Mouse (Mus musculus) cortical plate, adult 2 months (tissue): ENCODE measurements around the gene Akap12. TPM values are rescaled to one million over a fixed set of nuclear protein-coding genes. Genes with fewer than 3 reads are reported as not detected.

Experiments
- H3K27ac ChIP-seq: fragments of 200-500 bp; 2 replicates; pipeline ENCODE4 v1.5.1; 2012; ENCODE audit warnings: low read length, control low read depth, inconsistent platforms; ENCODE audit not compliant: insufficient read depth
- H3K4me1 ChIP-seq: fragments of 200-500 bp; 2 replicates; pipeline ENCODE4 v1.6.1; 2011; ENCODE audit warnings: low read length; ENCODE audit not compliant: control insufficient read depth, insufficient read depth
- H3K4me3 ChIP-seq: fragments of 200-500 bp; 2 replicates; pipeline ENCODE4 v1.5.1; 2011; ENCODE audit warnings: mild to moderate bottlenecking, low read length, control low read depth; ENCODE audit not compliant: insufficient read depth
- CTCF ChIP-seq: fragments of 200-500 bp; IDR thresholded peaks from 2 replicates; pipeline ENCODE4 v1.5.1; 2011; ENCODE audit warnings: mild to moderate bottlenecking, control low read depth, low read length; ENCODE audit not compliant: insufficient read depth; ENCODE audit errors: extremely low read depth
- POLR2A ChIP-seq: fragments of 200-500 bp; IDR thresholded peaks from 2 replicates; pipeline ENCODE4 v1.6.1; 2011; ENCODE audit warnings: mild to moderate bottlenecking, low read length, control low read depth; ENCODE audit not compliant: insufficient read depth; ENCODE audit errors: extremely low read depth
- polyA plus RNA-seq: library from polyadenylated mRNA; depleted of rRNA; stranded (reverse); fragments of >200 nt; gene quantifications from 2 replicates; pipeline ENCODE4 v1.2.3, GENCODE M21; 2012

Akap12 gene
- polyA plus RNA-seq, 1 experiment: 11.8 TPM

DNA sequence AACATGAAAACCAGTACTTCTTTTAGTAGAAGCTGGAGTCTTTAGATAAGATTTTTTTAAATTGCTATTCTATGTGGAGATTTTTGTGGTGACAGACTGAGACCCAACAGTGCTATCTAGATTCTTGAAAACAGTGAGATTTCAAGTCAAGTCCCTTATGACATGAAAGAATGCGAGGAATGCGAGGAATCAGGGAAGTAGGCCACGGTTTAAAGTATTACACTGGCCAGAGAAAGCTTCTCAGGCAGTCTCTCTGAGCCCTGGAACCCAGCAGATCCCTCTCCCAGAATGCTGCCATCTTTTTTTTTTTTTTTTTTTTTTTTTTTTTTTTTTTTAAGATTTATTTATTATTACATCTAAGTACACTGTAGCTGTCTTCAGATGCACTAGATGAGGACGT is 16.2 kb downstream of the Akap12 start:
- Histone ChIP-seq H3K4me1 (no peaks in the 10 kb centered on the region), H3K4me3 (no peak overlapping the region), H3K27ac (no peak overlapping the region)
- no peak for TF ChIP-seq POLR2A
- TF ChIP-seq CTCF: no peak

GRCm38 (mm10) chr10:4284781-4285180 is 18.6 kb downstream of the Akap12 start:
- TF ChIP-seq CTCF: no peak
- no peak for TF ChIP-seq POLR2A
- H3K27ac ChIP-seq: no peak overlapping the region
- no peak overlapping the region for H3K4me3 ChIP-seq
- H3K4me1 ChIP-seq: no peaks in the 10 kb centered on the region

GRCm38 (mm10) chr10:4285752-4286151 is 19.6 kb downstream of the Akap12 start:
- Histone ChIP-seq H3K4me1 (no peaks in the 10 kb centered on the region), H3K4me3 (no peak overlapping the region), H3K27ac (no peak overlapping the region)
- TF ChIP-seq CTCF: no peak
- TF ChIP-seq POLR2A: no peak

DNA sequence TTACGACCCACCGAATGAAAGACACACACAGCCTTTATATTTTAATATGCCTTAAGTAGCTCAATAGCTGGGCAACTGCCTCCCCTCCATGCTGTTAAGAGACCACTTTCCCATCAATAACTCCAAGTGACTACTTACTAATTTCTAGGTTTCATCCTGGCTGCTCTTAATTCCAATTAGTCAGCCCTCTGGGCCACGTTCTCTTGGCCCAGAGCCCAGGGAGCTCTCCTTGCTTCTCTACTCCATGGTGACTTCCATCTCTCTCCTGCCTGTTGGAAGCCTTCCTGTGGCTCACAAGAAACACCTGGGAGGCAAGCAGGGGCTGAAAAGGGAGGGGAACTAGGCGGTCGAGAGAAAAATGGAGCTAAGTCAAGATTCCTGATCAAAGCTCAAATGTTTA is 23.0 kb downstream of the Akap12 start:
- H3K27ac ChIP-seq: no peak overlapping the region
- H3K4me1 ChIP-seq: no peaks in the 10 kb centered on the region
- TF ChIP-seq CTCF: no peak
- no peak overlapping the region for H3K4me3 ChIP-seq

- Histone ChIP-seq H3K27ac (no peak overlapping the region), H3K4me1 (no peaks in the 10 kb centered on the region), H3K4me3 (no peak overlapping the region)
- TF ChIP-seq POLR2A: no peak
- no peak for TF ChIP-seq CTCF
Observed at GRCm38 (mm10) chr10:4289636-4290035, 23.5 kb downstream of the Akap12 start.

GRCm38 (mm10) chr10:4290145-4290544 is 24.0 kb downstream of the Akap12 start:
- Histone ChIP-seq H3K27ac (no peak overlapping the region), H3K4me1 (no peaks in the 10 kb centered on the region), H3K4me3 (no peak overlapping the region)
- TF ChIP-seq CTCF (no peak), POLR2A (no peak)

DNA sequence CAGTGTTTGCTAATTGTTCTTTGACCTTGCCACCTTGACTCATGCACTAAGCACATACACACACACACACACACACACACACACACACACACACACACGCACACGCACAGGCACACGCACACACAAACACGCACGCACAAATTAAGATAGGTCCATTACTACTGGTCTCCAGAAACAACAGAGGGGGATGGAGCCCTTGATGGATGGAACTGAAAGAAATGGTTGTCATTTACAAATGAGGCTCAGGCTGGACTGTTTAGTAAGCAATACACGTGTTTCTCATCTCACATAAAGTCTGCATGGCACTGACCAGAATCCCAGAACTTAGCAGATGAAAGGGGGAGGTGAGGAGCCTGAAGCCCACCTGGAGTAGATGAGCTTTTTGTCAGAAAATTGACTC is 24.4 kb downstream of the Akap12 start:
- TF ChIP-seq POLR2A (no peak), CTCF (no peak)
- Histone ChIP-seq H3K4me3 (no peak overlapping the region), H3K4me1 (no peaks in the 10 kb centered on the region), H3K27ac (no peak overlapping the region)

DNA sequence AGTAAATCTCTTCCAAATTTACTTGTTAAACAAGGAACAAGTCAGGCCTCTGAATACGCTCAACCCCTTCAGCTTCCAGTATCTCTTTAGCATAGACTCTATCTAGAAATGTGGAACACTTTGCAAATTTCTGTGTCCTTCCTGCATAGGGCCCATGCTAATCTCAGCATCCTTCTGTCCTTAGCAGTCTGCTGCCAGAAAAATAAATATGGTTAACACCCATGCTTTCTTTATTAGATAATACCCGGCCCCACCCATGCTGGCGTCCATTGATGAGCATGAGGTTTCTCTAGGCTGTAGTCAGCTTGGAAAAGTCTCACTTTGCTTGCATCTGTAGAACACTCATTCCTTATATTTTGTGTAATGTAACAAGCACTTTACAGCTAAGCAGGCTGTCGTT is 27.2 kb downstream of the Akap12 start:
- H3K4me1 ChIP-seq: no peaks in the 10 kb centered on the region
- no peak for TF ChIP-seq CTCF
- H3K4me3 ChIP-seq: no peak overlapping the region
- H3K27ac ChIP-seq: no peak overlapping the region

GRCm38 (mm10) chr10:4303558-4303957 is 37.4 kb downstream of the Akap12 start:
- Histone ChIP-seq H3K27ac (no peak overlapping the region), H3K4me1 (no peaks in the 10 kb centered on the region), H3K4me3 (no peak overlapping the region)
- no peak for TF ChIP-seq CTCF
- TF ChIP-seq POLR2A: no peak

DNA sequence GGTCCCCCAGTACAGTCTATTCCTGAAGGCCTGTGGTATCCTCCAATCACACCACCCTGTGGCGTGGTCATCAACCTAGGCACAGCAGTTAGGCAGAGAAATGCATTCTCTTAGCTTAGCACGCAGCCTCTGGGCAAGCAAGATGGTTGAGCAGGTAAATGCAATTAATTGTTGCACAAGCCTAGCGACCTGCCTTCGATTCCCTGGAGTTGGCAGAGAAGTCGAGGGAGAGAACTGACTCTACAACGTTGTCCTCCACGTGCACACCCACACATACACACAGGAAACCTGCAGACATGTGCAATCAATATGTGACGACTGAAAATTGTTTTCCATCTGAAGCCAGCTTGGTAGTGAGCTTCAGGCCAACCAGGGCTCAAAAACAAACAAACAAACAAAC is 57.7 kb downstream of the Akap12 start:
- Histone ChIP-seq H3K4me3 (no peak overlapping the region), H3K4me1 (no peaks in the 10 kb centered on the region), H3K27ac (no peak overlapping the region)
- TF ChIP-seq CTCF: no peak
- no peak for TF ChIP-seq POLR2A

DNA sequence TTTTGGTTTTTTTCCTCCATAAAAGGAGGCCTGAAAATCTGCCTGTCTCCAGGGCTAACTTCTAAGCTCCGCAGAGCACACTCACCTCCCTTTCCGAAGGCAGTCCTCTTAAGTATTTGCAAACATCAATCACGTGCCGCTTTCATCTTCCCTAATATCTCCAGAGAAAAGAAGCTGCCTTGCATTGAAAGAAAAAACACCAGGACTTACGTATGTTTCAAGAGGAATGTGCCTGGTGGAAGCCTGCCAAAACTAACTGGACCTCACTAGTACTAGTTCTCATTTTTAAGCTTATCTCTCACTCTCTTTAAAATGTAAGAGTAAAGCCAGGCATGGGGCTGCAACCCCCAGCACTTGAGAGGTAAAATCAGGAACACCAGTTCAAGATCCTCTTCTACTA is 59.4 kb downstream of the Akap12 start:
- H3K4me3 ChIP-seq: no peak overlapping the region
- H3K4me1 ChIP-seq: no peaks in the 10 kb centered on the region
- TF ChIP-seq CTCF (no peak), POLR2A (no peak)
- H3K27ac ChIP-seq: no peak overlapping the region
